Mouse (Mus musculus): ENCODE measurements around the gene 2310022A10Rik. TPM values are rescaled to one million over a fixed set of nuclear protein-coding genes. Genes with fewer than 3 reads are reported as not detected.

Gene 2310022A10Rik
- 39.1 and 40.2 TPM in 2 replicates for polyA plus RNA-seq (2015; fragmentation: Nextera tagmentation; extraction: Ambion mirVana)

DNA sequence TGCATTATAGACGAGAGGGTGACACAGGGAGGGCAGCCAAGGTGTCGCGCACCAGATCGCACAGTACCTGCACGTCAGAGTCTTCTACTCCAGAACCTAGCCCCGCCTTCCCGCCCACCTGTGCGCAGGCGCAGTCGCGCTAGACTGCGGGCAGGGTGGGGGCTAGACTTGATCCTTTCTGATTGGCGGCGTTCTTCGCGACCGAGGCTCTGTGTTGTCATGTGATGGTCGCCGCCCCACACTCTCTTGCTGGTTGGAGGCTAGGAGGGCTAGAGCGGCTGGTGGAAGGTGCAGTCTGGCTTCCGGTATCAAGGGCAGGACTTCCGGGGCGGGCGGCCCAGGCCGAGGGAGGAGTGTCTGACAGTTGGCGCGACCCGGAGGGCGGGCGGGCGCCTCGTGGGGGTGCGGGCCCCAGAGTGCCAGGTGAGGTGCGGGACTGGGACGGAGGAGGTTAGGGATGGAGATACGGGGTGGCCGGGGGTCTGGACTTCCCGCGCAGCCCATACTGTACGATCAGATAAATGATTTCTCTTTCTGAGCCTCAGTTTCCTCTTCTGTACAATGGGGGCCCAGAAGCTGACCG, at the start of gene 2310022A10Rik, which contains the start of gene Pld3:
2310022A10Rik (plus strand) TSS at position 303 of the 583 bp plus-strand sequence.
Pld3 (minus strand) TSS at position 288 of the 583 bp plus-strand sequence.
- Histone ChIP-seq H3K9me3 (ENCODE audit: control insufficient read depth, low read length) (no peaks in the 10 kb centered on the region), H3K4me3 (replicated peaks; ENCODE audit: low read length) (peak within 1 kb of the TSS; percentile 77), H3K36me3 (ENCODE audit: control insufficient read depth, insufficient read depth) (no peaks in the 10 kb centered on the region), H3K4me2 (ENCODE audit: low read length) (peak within 1 kb of the TSS; percentile 78), H3K4me1 (replicated peaks; ENCODE audit: control insufficient read depth, insufficient read depth, low read length) (peaks cover 18% of the 10 kb centered on the region), H3K27me3 (replicated peaks; ENCODE audit: control insufficient read depth, insufficient read depth, low read length) (no peaks in the 10 kb centered on the region), H3K9ac (replicated peaks; ENCODE audit: low read depth, low read length) (peak within 1 kb of the TSS; percentile 76), H3K27ac (ENCODE audit: low read length) (peak within 1 kb of the TSS; percentile 46)
- 0% methylated on average over 41 of the region's 41 CpGs for WGBS
- ATAC-seq: peak; percentile 100

DNA sequence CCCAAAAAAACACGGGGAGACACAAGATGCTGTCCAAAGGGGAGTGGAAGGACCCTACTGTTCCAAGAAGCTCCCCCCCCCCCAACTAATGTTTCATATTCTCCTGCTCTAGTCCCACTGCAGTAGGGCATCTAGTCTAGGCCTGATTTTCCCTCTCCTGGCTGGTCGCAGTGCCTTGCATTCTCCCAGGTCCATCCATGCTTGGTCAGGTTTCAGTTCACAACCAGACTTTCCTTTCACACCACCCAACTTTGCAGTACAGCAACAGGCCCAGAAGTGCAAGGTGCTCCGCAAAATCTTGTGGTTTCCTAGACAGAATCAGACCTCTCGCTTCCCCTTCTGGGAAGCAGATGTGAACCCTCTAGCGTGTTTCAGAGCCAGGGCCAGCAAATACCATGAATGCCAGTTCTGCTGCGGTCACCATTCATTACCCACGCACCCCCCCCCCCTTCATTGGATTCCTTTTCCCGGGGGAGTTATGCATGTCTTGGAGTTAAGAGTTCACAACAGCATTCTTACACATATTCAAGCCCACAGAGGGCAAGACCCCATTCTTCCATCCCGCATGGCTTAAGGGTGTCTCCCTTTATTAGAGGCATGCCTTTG, 46.2 kb upstream of the 2310022A10Rik start:
- ATAC-seq: no peak
- no peak overlapping the region for H3K9ac ChIP-seq (replicated peaks; ENCODE audit: low read depth, low read length)
- 56% methylated on average over 9 of the region's 9 CpGs for WGBS

DNA sequence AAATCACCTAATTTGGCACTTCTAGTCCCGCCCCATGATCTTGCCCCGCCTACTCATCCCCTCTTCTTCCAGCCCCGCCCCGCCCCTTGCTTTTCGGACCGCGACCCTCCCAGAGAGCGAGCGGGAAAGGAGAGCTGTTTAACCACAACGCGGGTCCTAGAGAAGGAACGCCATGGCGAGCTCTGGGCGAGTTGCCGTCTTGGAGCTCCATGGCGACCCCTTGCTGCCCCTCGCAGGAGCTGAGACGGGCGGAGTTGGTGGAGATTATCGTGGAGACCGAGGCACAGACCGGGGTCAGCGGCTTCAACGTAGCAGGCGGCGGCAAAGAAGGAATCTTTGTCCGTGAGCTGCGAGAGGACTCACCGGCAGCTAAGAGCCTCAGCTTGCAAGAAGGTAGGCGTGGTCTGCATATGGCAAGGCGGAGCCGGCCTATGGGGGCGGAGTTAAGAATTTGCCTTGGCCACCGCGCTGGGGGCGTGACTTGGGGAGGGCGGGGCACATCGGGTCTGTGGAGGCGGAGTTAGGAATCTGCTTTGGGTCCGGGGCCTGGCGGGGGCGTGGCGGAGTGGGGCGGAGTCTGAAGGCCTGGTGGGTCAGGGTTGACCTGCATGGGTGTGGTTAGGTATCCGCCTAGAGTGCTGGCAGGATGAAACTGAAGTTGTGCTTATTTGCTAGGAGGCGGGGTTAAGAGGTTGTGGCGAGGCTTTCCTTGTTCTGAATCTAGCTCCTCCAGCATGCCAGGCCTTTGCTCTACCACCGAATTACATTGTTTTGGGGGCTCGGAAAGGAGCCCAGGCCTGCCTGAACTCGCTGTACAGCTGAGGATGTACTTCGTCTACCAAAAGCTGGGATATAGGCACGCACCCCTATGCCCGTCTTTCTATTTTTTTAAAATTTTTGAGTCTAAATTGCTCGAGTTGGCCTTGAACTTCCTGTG, 45.1 kb upstream of the 2310022A10Rik start:
- no peaks in the 10 kb centered on the region for H3K9me3 ChIP-seq (ENCODE audit: control insufficient read depth, low read length)
- peak overlapping the region; percentile 70 for H3K4me2 ChIP-seq (ENCODE audit: low read length)
- peak; percentile 90 for ATAC-seq
- H3K4me1 ChIP-seq (replicated peaks; ENCODE audit: control insufficient read depth, insufficient read depth, low read length): peaks cover 14% of the 10 kb centered on the region
- no peaks in the 10 kb centered on the region for H3K27me3 ChIP-seq (replicated peaks; ENCODE audit: control insufficient read depth, insufficient read depth, low read length)
- peak overlapping the region; percentile 95 for H3K27ac ChIP-seq (ENCODE audit: low read length)
- H3K9ac ChIP-seq (replicated peaks; ENCODE audit: low read depth, low read length): peak overlapping the region; percentile 72
- peak overlapping the region; percentile 67 for H3K4me3 ChIP-seq (replicated peaks; ENCODE audit: low read length)
- under 1% methylated on average over 54 of the region's 54 CpGs for WGBS
- no peaks in the 10 kb centered on the region for H3K36me3 ChIP-seq (ENCODE audit: control insufficient read depth, insufficient read depth)

More for the DNA sequence above, 46.2 kb upstream of the 2310022A10Rik start:
- Histone ChIP-seq H3K27ac (ENCODE audit: low read length) (no peak overlapping the region), H3K4me1 (replicated peaks; ENCODE audit: control insufficient read depth, insufficient read depth, low read length) (peaks cover 14% of the 10 kb centered on the region), H3K4me2 (ENCODE audit: low read length) (peak overlapping the region; percentile 70; the same call in 1 of the 2 replicates), H3K4me3 (replicated peaks; ENCODE audit: low read length) (no peak overlapping the region), H3K27me3 (replicated peaks; ENCODE audit: control insufficient read depth, insufficient read depth, low read length) (no peaks in the 10 kb centered on the region), H3K9me3 (ENCODE audit: control insufficient read depth, low read length) (no peaks in the 10 kb centered on the region), H3K36me3 (ENCODE audit: control insufficient read depth, insufficient read depth) (no peaks in the 10 kb centered on the region)

DNA sequence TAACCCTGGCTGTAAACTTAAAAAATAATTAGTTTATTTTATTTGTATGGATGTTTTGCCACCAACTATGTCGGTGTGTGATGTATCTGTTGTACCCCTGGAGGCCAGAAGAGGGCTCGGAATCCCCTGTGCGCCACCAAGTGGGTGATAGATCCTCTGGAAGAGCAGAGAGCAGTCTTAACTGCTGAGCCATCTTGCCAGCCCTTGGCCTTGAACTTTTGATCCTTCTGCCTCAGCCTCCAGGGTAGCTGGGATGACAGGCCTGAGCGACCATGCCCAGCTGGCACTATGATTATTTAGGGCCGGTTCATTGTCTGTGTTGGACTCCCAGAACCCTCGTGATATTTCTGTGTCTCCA, 44.4 kb upstream of the 2310022A10Rik start:
- no peaks in the 10 kb centered on the region for H3K9me3 ChIP-seq (ENCODE audit: control insufficient read depth, low read length)
- peaks cover 14% of the 10 kb centered on the region for H3K4me1 ChIP-seq (replicated peaks; ENCODE audit: control insufficient read depth, insufficient read depth, low read length)
- no peak overlapping the region for H3K27ac ChIP-seq (ENCODE audit: low read length)
- WGBS: 23% methylated on average over 6 of the region's 6 CpGs
- no peak overlapping the region for H3K9ac ChIP-seq (replicated peaks; ENCODE audit: low read depth, low read length)
- no peaks in the 10 kb centered on the region for H3K27me3 ChIP-seq (replicated peaks; ENCODE audit: control insufficient read depth, insufficient read depth, low read length)
- no peaks in the 10 kb centered on the region for H3K36me3 ChIP-seq (ENCODE audit: control insufficient read depth, insufficient read depth)
- peak overlapping the region; percentile 70 for H3K4me2 ChIP-seq (ENCODE audit: low read length)
- peak; percentile 59 for ATAC-seq
- H3K4me3 ChIP-seq (replicated peaks; ENCODE audit: low read length): no peak overlapping the region; the same call in 1 of the 2 replicates

DNA sequence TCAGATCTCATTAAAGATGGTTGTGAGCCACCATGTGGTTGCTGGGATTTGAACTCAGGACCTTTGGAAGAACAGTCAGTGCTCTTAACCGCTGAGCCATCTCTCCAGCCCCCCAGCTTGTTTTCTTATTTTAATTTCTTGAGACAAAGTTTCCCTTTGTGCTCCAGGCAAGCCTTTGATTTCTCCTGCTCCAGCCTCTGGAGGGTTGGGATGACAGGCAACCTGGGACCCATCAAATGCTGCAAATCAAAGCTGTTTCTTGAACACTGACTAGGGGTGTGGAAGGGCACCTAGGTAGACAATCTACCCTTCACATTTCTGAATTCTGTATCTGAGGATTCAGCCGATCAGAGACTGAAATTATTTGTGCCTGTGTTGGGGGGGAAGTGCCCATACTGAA, 42.2 kb upstream of the 2310022A10Rik start:
- no peaks in the 10 kb centered on the region for H3K27me3 ChIP-seq (replicated peaks; ENCODE audit: control insufficient read depth, insufficient read depth, low read length)
- H3K4me3 ChIP-seq (replicated peaks; ENCODE audit: low read length): no peak overlapping the region
- H3K9me3 ChIP-seq (ENCODE audit: control insufficient read depth, low read length): no peaks in the 10 kb centered on the region
- WGBS: 83% methylated on average over 2 of the region's 2 CpGs
- peaks cover 14% of the 10 kb centered on the region for H3K4me1 ChIP-seq (replicated peaks; ENCODE audit: control insufficient read depth, insufficient read depth, low read length)
- H3K36me3 ChIP-seq (ENCODE audit: control insufficient read depth, insufficient read depth): no peaks in the 10 kb centered on the region
- no peak for ATAC-seq
- no peak overlapping the region for H3K9ac ChIP-seq (replicated peaks; ENCODE audit: low read depth, low read length)
- H3K27ac ChIP-seq (ENCODE audit: low read length): no peak overlapping the region
- no peak overlapping the region for H3K4me2 ChIP-seq (ENCODE audit: low read length)

DNA sequence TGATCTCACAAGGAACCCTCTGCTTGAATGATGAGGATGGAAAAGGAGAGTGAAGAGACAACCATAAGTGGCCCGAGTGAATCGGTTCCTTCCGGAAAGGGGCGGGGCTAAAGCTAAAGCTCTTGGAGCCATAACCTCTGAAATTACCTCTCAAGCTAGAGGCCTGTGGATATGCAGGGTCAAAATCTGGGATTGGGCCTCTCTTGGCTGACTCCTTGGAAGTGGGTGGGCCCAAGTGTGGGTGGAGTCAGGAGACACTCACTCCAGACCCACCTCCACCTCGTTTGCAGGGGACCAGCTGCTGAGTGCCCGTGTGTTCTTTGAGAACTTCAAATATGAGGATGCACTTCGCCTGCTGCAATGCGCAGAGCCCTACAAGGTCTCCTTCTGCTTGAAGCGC, 38.1 kb upstream of the 2310022A10Rik start:
- Histone ChIP-seq H3K4me3 (replicated peaks; ENCODE audit: low read length) (no peak overlapping the region), H3K36me3 (ENCODE audit: control insufficient read depth, insufficient read depth) (no peaks in the 10 kb centered on the region), H3K4me2 (ENCODE audit: low read length) (no peak overlapping the region), H3K9me3 (ENCODE audit: control insufficient read depth, low read length) (no peaks in the 10 kb centered on the region), H3K9ac (replicated peaks; ENCODE audit: low read depth, low read length) (no peak overlapping the region), H3K27me3 (replicated peaks; ENCODE audit: control insufficient read depth, insufficient read depth, low read length) (no peaks in the 10 kb centered on the region), H3K27ac (ENCODE audit: low read length) (no peak overlapping the region), H3K4me1 (replicated peaks; ENCODE audit: control insufficient read depth, insufficient read depth, low read length) (no peaks in the 10 kb centered on the region)
- 75% methylated on average over 9 of the region's 9 CpGs for WGBS
- ATAC-seq: no peak

DNA sequence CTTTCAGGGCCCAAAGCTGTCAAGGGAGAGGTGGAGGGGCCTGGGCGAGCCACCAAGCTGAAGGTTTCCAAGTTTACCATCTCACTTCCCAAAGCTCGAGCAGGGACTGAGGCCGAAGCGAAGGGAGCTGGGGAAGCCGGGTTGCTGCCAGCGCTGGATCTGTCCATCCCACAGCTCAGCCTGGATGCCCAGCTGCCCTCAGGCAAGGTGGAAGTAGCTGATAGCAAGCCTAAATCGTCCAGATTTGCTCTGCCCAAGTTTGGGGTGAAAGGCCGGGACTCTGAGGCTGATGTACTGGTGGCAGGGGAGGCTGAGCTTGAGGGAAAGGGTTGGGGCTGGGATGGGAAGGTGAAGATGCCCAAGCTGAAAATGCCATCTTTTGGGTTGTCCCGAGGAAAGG, 34.7 kb upstream of the 2310022A10Rik start:
- WGBS: 87% methylated on average over 9 of the region's 9 CpGs
- H3K4me3 ChIP-seq (replicated peaks; ENCODE audit: low read length): no peak overlapping the region

DNA sequence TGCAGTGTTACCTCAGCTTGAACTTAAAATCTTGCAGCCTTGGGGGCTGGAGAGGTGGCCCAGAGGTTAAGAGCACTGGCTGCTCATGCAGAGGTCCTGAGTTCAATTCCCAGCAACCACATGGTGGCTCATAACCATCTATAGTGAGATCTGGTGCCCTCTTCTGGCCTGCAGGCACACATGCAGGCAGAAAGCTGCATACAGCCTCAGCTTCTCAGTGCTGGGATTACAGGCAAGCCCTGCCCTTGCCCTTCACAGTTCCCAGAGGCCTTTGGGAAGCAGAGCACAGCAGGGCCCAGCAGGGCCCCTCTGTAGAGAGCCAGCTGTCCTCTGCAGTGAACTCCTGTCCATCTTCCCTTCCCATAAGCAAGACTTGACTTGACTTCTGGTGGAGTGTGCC, 32.9 kb upstream of the 2310022A10Rik start:
- Histone ChIP-seq H3K27me3 (replicated peaks; ENCODE audit: control insufficient read depth, insufficient read depth, low read length) (no peaks in the 10 kb centered on the region), H3K9me3 (ENCODE audit: control insufficient read depth, low read length) (no peaks in the 10 kb centered on the region), H3K4me2 (ENCODE audit: low read length) (no peak overlapping the region), H3K27ac (ENCODE audit: low read length) (no peak overlapping the region), H3K4me1 (replicated peaks; ENCODE audit: control insufficient read depth, insufficient read depth, low read length) (no peaks in the 10 kb centered on the region), H3K9ac (replicated peaks; ENCODE audit: low read depth, low read length) (no peak overlapping the region), H3K36me3 (ENCODE audit: control insufficient read depth, insufficient read depth) (no peaks in the 10 kb centered on the region), H3K4me3 (replicated peaks; ENCODE audit: low read length) (no peak overlapping the region)
- no peak for ATAC-seq

More for the DNA sequence above, 34.7 kb upstream of the 2310022A10Rik start:
- H3K36me3 ChIP-seq (ENCODE audit: control insufficient read depth, insufficient read depth): no peaks in the 10 kb centered on the region
- no peak overlapping the region for H3K27ac ChIP-seq (ENCODE audit: low read length)
- H3K9ac ChIP-seq (replicated peaks; ENCODE audit: low read depth, low read length): no peak overlapping the region
- no peaks in the 10 kb centered on the region for H3K27me3 ChIP-seq (replicated peaks; ENCODE audit: control insufficient read depth, insufficient read depth, low read length)
- no peaks in the 10 kb centered on the region for H3K4me1 ChIP-seq (replicated peaks; ENCODE audit: control insufficient read depth, insufficient read depth, low read length)
- H3K9me3 ChIP-seq (ENCODE audit: control insufficient read depth, low read length): no peaks in the 10 kb centered on the region
- no peak for ATAC-seq
- no peak overlapping the region for H3K4me2 ChIP-seq (ENCODE audit: low read length)

DNA sequence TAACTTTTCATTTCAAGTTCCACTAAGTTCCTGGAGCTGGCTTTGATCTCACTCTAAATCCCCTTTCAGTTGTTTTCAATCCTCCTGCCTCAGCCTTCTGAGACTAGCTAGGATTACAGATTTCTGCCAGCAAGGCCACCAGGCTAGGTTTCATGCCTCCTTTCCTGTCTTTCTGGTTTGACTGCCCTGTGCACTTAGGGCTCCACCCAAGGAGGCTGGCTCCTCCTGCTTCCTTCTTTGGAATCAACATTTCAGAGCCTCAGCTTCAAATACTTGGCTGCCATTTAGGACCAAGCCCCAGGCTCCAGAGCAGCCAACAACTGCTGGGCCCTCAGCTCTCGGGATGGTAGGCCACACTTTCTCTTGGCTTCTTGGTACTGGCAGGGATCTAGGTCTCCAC, 32.4 kb upstream of the 2310022A10Rik start:
- no peak overlapping the region for H3K4me3 ChIP-seq (replicated peaks; ENCODE audit: low read length)
- H3K4me2 ChIP-seq (ENCODE audit: low read length): no peak overlapping the region
- no peaks in the 10 kb centered on the region for H3K27me3 ChIP-seq (replicated peaks; ENCODE audit: control insufficient read depth, insufficient read depth, low read length)
- WGBS: 86% methylated on average over 1 of the region's 1 CpGs
- ATAC-seq: no peak
- no peak overlapping the region for H3K9ac ChIP-seq (replicated peaks; ENCODE audit: low read depth, low read length)
- H3K36me3 ChIP-seq (ENCODE audit: control insufficient read depth, insufficient read depth): no peaks in the 10 kb centered on the region
- H3K27ac ChIP-seq (ENCODE audit: low read length): no peak overlapping the region
- H3K9me3 ChIP-seq (ENCODE audit: control insufficient read depth, low read length): no peaks in the 10 kb centered on the region
- no peaks in the 10 kb centered on the region for H3K4me1 ChIP-seq (replicated peaks; ENCODE audit: control insufficient read depth, insufficient read depth, low read length)

Data from forebrain, embryonic 16.5 days (tissue).